Mouse (Mus musculus) embryonic fibroblast, embryonic 13.5 days (primary cell): ENCODE data around the gene Jagn1.

Experiments
- CTCF ChIP-seq: IDR thresholded peaks from 2 replicates; pipeline ENCODE4 v1.5.1; 2011; ENCODE audit warnings: mild to moderate bottlenecking, control low read depth, low read length, moderate library complexity, borderline replicate concordance; ENCODE audit not compliant: insufficient read depth
- POLR2A ChIP-seq: IDR thresholded peaks from 2 replicates; pipeline ENCODE4 v1.6.1; 2011; ENCODE audit warnings: low read depth, mild to moderate bottlenecking, control low read depth, low read length, moderate library complexity

- TF ChIP-seq CTCF (peak; percentile 47; the same call in 1 of the 2 replicates), POLR2A (no peak)
Observed at GRCm38 (mm10) chr6:113465602-113466001, 23.2 kb downstream of the Jagn1 start.
